Mouse (Mus musculus) kidney, adult 18-20 months (tissue): Measurements from ENCODE around the gene Zfp746.

Experiments
- DNase-seq: peaks from one replicate; pipeline ENCODE4 v3.0.0; 2021

Gene Zfp746

GRCm38 (mm10) chr6:48032661-48033060 lies 53.7 kb downstream of the Zfp746 start:
- DNase-seq: no peak

- DNase-seq: no peak
Measured at GRCm38 (mm10) chr6:48025905-48026660, 60.3 kb downstream of the Zfp746 start.

GRCm38 (mm10) chr6:48024994-48025345 lies 61.4 kb downstream of the Zfp746 start:
- no peak for DNase-seq

GRCm38 (mm10) chr6:48024330-48024993 lies 61.9 kb downstream of the Zfp746 start:
- no peak for DNase-seq

GRCm38 (mm10) chr6:48022672-48023071 lies 63.7 kb downstream of the Zfp746 start:
- no peak for DNase-seq

GRCm38 (mm10) chr6:48021678-48022077 lies 64.7 kb downstream of the Zfp746 start:
- no peak for DNase-seq

GRCm38 (mm10) chr6:48020006-48020405 lies 66.4 kb downstream of the Zfp746 start:
- no peak for DNase-seq

- DNase-seq: no peak
Measured at GRCm38 (mm10) chr6:48016841-48017240, 69.6 kb downstream of the Zfp746 start.

GRCm38 (mm10) chr6:48016090-48016521 lies 70.3 kb downstream of the Zfp746 start:
- DNase-seq: peak; percentile 57
